Mouse (Mus musculus) megakaryocyte, embryonic 14.5 days (primary cell): ENCODE results near the gene Mff.

ENCODE experiments used
- FLI1 ChIP-seq: IDR thresholded peaks from 2 replicates; pipeline ENCODE4 v1.6.1; 2012; ENCODE audit warnings: low read length, inconsistent platforms, mixed read lengths
- GATA1 ChIP-seq: IDR thresholded peaks from 3 replicates; pipeline ENCODE4 v1.6.1; 2012; ENCODE audit warnings: mixed read lengths, low read length, inconsistent platforms, borderline replicate concordance

DNA sequence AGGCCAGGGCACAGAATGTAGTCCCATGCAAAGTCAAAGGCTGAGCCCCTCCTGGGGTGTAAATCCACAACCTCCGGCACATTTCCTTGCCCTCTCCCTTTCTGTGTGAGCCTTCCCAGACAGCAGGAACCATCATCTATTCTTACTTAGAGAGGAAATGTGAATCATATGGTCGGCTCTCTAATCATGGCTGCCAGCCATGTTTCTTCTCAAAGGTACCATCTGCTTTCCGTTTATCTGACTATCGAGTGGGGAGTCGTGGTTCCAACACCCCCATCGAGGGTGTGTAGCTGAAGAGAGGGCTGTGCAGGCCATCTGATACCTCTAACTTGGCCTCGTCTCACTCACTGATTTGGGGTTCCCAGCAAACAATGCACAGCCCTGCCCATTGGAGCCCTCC lies 63.4 kb downstream of the Mff start:
- no peak for TF ChIP-seq GATA1
- TF ChIP-seq FLI1 = no peak
